Mouse (Mus musculus): ENCODE results near the gene Mrpl30. TPM values are rescaled to one million over a fixed set of nuclear protein-coding genes. Genes with fewer than 3 reads are reported as not detected.
A peak's percentile ranks its signal among the peaks of the same experiment; 100 is the strongest.

The Mrpl30 gene
- polyA plus RNA-seq, 1 experiment from 2014 or later, result 261 TPM

DNA sequence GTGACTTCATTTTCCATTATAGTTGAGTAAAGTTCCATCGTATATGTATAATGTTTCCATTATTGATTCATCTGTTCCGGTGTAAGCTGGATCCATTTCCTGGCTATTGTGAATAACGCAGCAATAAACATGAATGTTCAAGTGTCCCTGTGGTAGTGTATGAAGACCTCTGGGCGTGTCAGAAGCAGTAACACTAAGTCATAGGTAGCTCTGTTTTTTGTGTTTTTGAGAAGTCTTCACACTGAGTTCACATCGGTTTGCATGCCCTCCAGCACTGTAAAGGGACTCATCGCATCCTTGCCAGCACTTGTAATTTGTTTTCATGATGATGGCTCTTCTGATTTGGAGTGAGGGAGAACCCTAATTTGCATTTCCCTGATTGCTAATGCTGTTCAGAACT lies 24.0 kb upstream of the Mrpl30 start, which contains the start of gene Tsga10:
Gene Tsga10, minus strand, starts transcription at position 144 of the 400 bp plus-strand sequence.
- H3K4me2 ChIP-seq (replicated peaks; ENCODE audit: low read depth), result peak within 1 kb of the TSS; percentile 81
- peak within 1 kb of the TSS; percentile 60 for H3K4me3 ChIP-seq (ENCODE audit: low read depth, low read length)
- H3K27me3 ChIP-seq (replicated peaks; ENCODE audit: control insufficient read depth, insufficient read depth, low read length), result no peaks in the 10 kb centered on the region
- H3K9me3 ChIP-seq (ENCODE audit: control insufficient read depth), result no peaks in the 10 kb centered on the region
- H3K4me1 ChIP-seq (replicated peaks; ENCODE audit: control insufficient read depth, insufficient read depth, low read length), result no peaks in the 10 kb centered on the region
- peak within 1 kb of the TSS; percentile 54; the same call in 1 of the 2 replicates for H3K27ac ChIP-seq (ENCODE audit: low read depth, low read length)
- peak within 1 kb of the TSS; percentile 57 for H3K9ac ChIP-seq (ENCODE audit: low read depth, low read length)
- no peak for TF ChIP-seq CTCF (IDR thresholded peaks at IDR 0.05; ENCODE audit: low read depth)
- H3K36me3 ChIP-seq (ENCODE audit: control insufficient read depth, insufficient read depth), result no peaks in the 10 kb centered on the region
- no peak for ATAC-seq
- 78% methylated on average over 6 of the region's 6 CpGs for WGBS

DNA sequence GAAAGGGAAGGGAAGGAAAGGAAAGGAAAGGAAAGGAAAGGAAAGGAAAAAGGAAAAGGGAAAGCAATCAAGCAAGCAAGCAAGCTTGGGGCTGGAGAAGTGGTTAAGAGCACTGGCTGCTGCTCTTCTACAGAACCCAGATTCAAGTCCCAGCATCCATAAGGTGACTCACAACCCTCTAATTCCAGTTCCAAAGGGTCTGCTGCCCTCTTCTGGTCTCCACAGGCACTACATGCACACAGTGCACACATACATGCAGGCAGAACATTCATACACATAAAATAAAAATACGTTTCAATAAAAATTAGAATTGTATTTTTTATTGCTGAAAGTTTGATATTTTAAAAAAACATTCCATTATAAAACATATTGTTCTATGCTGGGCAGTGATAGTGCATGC lies 23.2 kb upstream of the Mrpl30 start:
- H3K4me2 ChIP-seq (replicated peaks; ENCODE audit: low read depth), result no peak overlapping the region
- H3K4me1 ChIP-seq (replicated peaks; ENCODE audit: control insufficient read depth, insufficient read depth, low read length), result no peaks in the 10 kb centered on the region
- no peak for ATAC-seq
- H3K36me3 ChIP-seq (ENCODE audit: control insufficient read depth, insufficient read depth), result no peaks in the 10 kb centered on the region
- no peak overlapping the region for H3K4me3 ChIP-seq (ENCODE audit: low read depth, low read length)
- H3K9ac ChIP-seq (ENCODE audit: low read depth, low read length), result no peak overlapping the region
- no peaks in the 10 kb centered on the region for H3K27me3 ChIP-seq (replicated peaks; ENCODE audit: control insufficient read depth, insufficient read depth, low read length)
- H3K27ac ChIP-seq (ENCODE audit: low read depth, low read length), result no peak overlapping the region
- TF ChIP-seq CTCF (IDR thresholded peaks at IDR 0.05; ENCODE audit: low read depth), result peak; percentile 82
- no peaks in the 10 kb centered on the region for H3K9me3 ChIP-seq (ENCODE audit: control insufficient read depth)
- 90% methylated on average over 1 of the region's 1 CpGs for WGBS

DNA sequence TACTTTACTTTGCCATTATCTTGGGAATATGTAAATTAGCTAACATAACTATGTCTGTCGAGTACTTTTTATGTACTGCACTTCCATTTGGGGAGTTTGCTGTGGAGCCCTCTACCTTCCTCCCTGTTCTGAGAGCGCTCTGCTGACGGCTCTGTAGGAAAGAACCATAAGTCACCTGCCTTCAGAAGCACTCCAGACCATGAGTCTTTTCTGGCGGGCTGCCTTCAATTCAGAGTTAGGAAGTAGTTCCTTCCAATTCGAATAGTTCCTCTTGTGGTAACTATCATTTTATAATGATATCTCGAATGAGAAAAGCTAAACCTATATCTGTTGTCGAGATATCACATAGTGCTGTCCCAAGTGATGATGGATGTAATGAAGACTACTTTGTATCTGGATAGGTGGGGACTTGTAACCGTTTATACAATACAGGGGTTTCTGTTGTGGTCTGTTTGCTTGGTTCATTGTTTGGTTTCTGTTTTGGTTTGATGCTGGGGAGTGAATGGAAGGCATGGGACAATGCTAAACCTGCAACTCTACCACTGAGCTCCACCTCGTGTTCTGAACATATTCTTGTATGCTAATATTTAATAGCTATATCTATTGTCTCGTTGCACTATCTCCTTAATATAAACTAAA lies 22.5 kb upstream of the Mrpl30 start:
- Histone ChIP-seq H3K9me3 (ENCODE audit: control insufficient read depth) (no peaks in the 10 kb centered on the region), H3K4me1 (replicated peaks; ENCODE audit: control insufficient read depth, insufficient read depth, low read length) (no peaks in the 10 kb centered on the region), H3K27me3 (replicated peaks; ENCODE audit: control insufficient read depth, insufficient read depth, low read length) (no peaks in the 10 kb centered on the region), H3K36me3 (ENCODE audit: control insufficient read depth, insufficient read depth) (no peaks in the 10 kb centered on the region), H3K4me2 (replicated peaks; ENCODE audit: low read depth) (no peak overlapping the region), H3K27ac (ENCODE audit: low read depth, low read length) (no peak overlapping the region), H3K4me3 (ENCODE audit: low read depth, low read length) (no peak overlapping the region), H3K9ac (ENCODE audit: low read depth, low read length) (no peak overlapping the region)
- 68% methylated on average over 10 of the region's 10 CpGs for whole genome bisulfite sequencing
- no peak for TF ChIP-seq CTCF (IDR thresholded peaks at IDR 0.05; ENCODE audit: low read depth)
- no peak for ATAC-seq

DNA sequence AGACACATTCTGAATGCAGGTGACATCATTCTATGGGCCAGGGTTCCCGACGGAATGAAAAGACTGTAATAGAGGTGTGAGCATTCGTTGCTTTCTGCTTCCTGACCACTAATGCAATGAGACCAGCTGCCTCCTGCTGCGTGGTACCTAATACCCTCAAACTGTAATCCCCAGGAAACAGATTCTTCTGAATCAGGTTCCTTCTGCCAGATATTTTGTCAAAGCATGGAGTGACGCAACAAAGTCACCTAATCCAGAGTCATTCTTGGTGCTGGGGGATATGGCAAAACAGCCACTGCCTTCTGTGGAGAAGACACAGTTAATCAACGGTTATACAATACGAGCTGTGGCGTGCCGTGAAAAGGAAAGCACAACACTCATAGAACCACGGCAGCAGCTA lies 21.6 kb upstream of the Mrpl30 start:
- H3K36me3 ChIP-seq (ENCODE audit: control insufficient read depth, insufficient read depth), result no peaks in the 10 kb centered on the region
- TF ChIP-seq CTCF (IDR thresholded peaks at IDR 0.05; ENCODE audit: low read depth), result no peak
- H3K4me3 ChIP-seq (ENCODE audit: low read depth, low read length), result no peak overlapping the region
- H3K4me1 ChIP-seq (replicated peaks; ENCODE audit: control insufficient read depth, insufficient read depth, low read length), result no peaks in the 10 kb centered on the region
- H3K27me3 ChIP-seq (replicated peaks; ENCODE audit: control insufficient read depth, insufficient read depth, low read length), result no peaks in the 10 kb centered on the region
- H3K9ac ChIP-seq (ENCODE audit: low read depth, low read length), result no peak overlapping the region
- H3K4me2 ChIP-seq (replicated peaks; ENCODE audit: low read depth), result no peak overlapping the region
- H3K27ac ChIP-seq (ENCODE audit: low read depth, low read length), result no peak overlapping the region
- 69% methylated on average over 10 of the region's 10 CpGs for WGBS
- no peaks in the 10 kb centered on the region for H3K9me3 ChIP-seq (ENCODE audit: control insufficient read depth)
- no peak for ATAC-seq

DNA sequence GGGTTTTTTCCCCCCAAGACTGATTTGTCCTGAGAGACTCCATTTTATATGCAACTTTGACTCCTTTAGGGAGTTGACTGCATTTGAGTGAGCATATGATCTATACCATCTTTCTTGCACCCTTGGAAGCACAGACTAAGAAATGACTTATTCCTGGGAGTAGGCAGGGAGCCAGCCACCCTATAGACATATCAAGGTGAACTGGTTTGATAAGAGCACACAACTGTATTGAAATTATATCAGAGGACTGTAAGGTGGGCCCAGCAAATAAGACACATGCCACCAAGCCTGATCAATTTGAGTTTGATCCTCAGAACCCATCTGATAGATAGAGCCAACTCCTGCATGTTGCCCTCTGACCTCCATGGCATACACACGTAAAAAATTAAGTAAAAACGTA lies 20.9 kb upstream of the Mrpl30 start:
- no peaks in the 10 kb centered on the region for H3K4me1 ChIP-seq (replicated peaks; ENCODE audit: control insufficient read depth, insufficient read depth, low read length)
- H3K27ac ChIP-seq (ENCODE audit: low read depth, low read length), result no peak overlapping the region
- H3K4me2 ChIP-seq (replicated peaks; ENCODE audit: low read depth), result no peak overlapping the region
- H3K9ac ChIP-seq (ENCODE audit: low read depth, low read length), result no peak overlapping the region
- ATAC-seq, result no peak
- no peaks in the 10 kb centered on the region for H3K27me3 ChIP-seq (replicated peaks; ENCODE audit: control insufficient read depth, insufficient read depth, low read length)
- TF ChIP-seq CTCF (IDR thresholded peaks at IDR 0.05; ENCODE audit: low read depth), result no peak
- WGBS, result 58% methylated on average over 2 of the region's 2 CpGs
- no peak overlapping the region for H3K4me3 ChIP-seq (ENCODE audit: low read depth, low read length)
- H3K36me3 ChIP-seq (ENCODE audit: control insufficient read depth, insufficient read depth), result no peaks in the 10 kb centered on the region
- no peaks in the 10 kb centered on the region for H3K9me3 ChIP-seq (ENCODE audit: control insufficient read depth)

DNA sequence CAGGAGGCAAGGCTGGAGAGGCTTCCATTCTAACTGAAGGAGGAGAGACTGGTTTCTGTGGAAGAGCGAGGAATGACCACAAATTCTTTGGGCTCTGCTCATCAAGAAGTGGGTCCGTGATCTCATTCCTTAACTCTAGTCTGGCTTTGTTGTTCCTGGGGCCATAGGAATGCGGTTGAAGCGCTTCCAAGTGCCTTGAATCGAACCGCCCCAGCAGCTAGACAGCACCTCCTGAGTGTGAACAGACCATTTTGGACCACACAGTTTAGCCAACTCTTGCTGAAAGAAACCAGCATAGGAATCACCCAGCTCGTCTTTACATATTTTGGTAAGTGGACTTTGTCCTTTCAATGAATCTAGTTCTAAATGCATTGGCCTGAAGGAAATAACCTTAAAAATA lies 18.6 kb upstream of the Mrpl30 start, which contains the start of gene Lipt1:
Gene Lipt1, plus strand, starts transcription at position 35 of the 400 bp plus-strand sequence.
- TF ChIP-seq CTCF (IDR thresholded peaks at IDR 0.05; ENCODE audit: low read depth), result no peak
- H3K4me3 ChIP-seq (ENCODE audit: low read depth, low read length), result peak within 1 kb of the TSS; percentile 42
- peak within 1 kb of the TSS; percentile 57 for H3K27ac ChIP-seq (ENCODE audit: low read depth, low read length)
- H3K4me1 ChIP-seq (replicated peaks; ENCODE audit: control insufficient read depth, insufficient read depth, low read length), result no peaks in the 10 kb centered on the region
- ATAC-seq, result peak; percentile 58
- H3K9me3 ChIP-seq (ENCODE audit: control insufficient read depth), result no peaks in the 10 kb centered on the region
- peaks cover 17% of the 10 kb centered on the region for H3K36me3 ChIP-seq (ENCODE audit: control insufficient read depth, insufficient read depth)
- peak within 1 kb of the TSS; percentile 79 for H3K4me2 ChIP-seq (replicated peaks; ENCODE audit: low read depth)
- WGBS, result 11% methylated on average over 7 of the region's 7 CpGs
- H3K27me3 ChIP-seq (replicated peaks; ENCODE audit: control insufficient read depth, insufficient read depth, low read length), result no peaks in the 10 kb centered on the region
- H3K9ac ChIP-seq (ENCODE audit: low read depth, low read length), result peak within 1 kb of the TSS; percentile 48

Measured in intestine, postnatal 0 days (tissue).